Mouse (Mus musculus) small intestine, adult 2 months (tissue): ENCODE data around the gene Pank4.

Experiments
- CTCF ChIP-seq: fragments of 200-500 bp; IDR thresholded peaks from 2 replicates; pipeline ENCODE4 v1.5.1; 2012; ENCODE audit warnings: low read depth, mild to moderate bottlenecking, control low read depth, inconsistent platforms, low read length, moderate library complexity, mixed read lengths; ENCODE audit not compliant: insufficient replicate concordance, insufficient read length; ENCODE audit errors: extremely low read depth
- POLR2A ChIP-seq: fragments of 200-500 bp; IDR thresholded peaks from 2 replicates; pipeline ENCODE4 v1.6.1; 2012; ENCODE audit warnings: low read depth, mild to moderate bottlenecking, control low read depth, inconsistent platforms, low read length, moderate library complexity

DNA sequence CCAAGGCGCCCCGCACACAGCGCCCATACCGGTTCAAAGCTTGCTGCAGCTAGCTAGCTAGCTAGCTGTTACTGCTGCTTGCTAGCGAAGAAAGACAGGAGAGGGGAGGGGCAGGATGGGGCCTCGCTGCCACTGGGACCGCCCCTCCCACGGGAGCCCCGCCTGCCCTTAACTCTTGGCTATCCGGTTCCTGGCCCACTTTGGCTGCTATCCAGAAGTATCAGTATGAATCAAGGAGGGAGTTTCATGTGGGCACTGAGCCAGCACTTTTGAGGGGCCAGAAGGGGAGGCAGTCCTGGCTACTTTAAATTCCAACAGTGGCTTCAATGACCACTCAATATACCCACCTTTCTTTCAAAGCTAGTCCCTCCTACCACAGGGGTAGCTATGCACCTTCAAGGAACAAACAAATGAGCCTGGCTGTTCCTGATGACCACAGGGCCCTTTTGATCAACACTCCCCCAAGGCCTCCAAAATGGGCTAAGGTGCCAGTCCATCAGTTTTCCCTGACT is 55.5 kb downstream of the Pank4 start:
- TF ChIP-seq CTCF (no peak), POLR2A (no peak)
